Mouse (Mus musculus): ENCODE data around the gene Plxna1.

Plxna1 gene

GRCm38 (mm10) chr6:89328634-89329033, 33.8 kb downstream of the Plxna1 start:
- no peak for DNase-seq (ENCODE audit: low spot score)

- DNase-seq (ENCODE audit: low spot score): peak; percentile 71
Observed at GRCm38 (mm10) chr6:89327746-89328491, 34.5 kb downstream of the Plxna1 start.

DNA sequence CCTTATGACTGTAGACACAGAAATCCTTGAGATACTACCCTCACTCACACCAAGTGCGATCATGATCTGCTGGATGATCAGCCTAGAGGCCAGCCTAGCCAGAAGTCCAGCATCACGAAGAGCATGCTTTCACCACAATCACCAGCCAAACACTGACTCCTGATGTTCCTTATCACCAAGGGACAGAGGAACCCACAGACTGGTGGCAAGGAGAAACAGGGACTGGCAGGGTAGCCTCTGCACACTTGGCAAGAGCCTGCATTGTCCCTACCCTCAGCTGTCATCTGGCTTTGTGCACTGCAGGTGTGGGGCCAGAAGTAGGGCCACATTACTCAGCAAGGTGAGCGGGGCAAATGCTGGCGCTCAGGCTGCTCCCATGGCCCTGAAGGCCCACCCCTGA, 37.6 kb downstream of the Plxna1 start:
- DNase-seq (ENCODE audit: low spot score): no peak

DNA sequence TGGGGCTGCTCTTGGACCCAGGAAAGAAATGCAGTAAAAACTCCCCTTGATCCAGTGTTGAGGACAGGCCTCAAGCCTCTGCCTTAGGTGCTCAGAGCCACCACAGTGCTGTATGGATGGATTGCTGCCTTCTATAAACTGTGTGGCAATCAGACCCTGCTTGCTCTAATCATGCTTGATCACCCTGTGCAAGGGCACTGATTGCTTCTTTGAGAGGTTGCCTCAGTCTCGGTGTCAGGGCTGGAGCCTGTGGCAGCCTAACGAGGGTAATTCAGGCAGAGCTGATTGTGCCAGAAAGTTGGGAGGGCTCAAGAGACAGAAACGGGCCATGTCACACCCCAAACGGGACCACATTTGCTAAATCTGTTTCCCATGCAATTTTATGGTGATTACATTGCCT, 47.2 kb downstream of the Plxna1 start:
- DNase-seq (ENCODE audit: low spot score): no peak

- DNase-seq (ENCODE audit: low spot score): no peak
Observed at GRCm38 (mm10) chr6:89311518-89311917, 50.9 kb downstream of the Plxna1 start.

- DNase-seq (ENCODE audit: low spot score): no peak
Observed at GRCm38 (mm10) chr6:89310236-89310635, 52.2 kb downstream of the Plxna1 start.

GRCm38 (mm10) chr6:89308213-89308973, 54.0 kb downstream of the Plxna1 start:
- no peak for DNase-seq (ENCODE audit: low spot score)

GRCm38 (mm10) chr6:89304375-89305058, 57.9 kb downstream of the Plxna1 start:
- no peak for DNase-seq (ENCODE audit: low spot score)

DNA sequence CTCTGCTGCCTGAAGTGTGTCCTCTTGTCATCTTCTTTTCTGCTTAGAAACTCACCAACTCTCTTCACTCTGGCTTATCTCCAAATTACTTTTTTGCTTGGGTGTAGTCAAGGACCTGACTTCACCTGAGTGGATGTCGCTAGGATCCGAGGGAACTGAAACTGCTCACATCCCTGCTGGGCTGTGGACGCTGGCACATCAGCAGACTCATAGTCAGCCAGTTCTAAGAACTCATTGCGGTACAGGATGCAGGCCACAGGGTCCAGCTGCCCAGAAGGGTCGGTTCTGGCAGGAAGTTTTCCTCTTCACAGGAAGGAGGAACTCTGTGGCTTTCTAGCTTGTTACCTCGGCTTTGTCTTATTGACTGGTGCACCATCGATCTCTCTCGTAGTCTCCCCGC, 62.6 kb downstream of the Plxna1 start:
- no peak for DNase-seq (ENCODE audit: low spot score)

- no peak for DNase-seq (ENCODE audit: low spot score)
Observed at GRCm38 (mm10) chr6:89296909-89297695, 65.3 kb downstream of the Plxna1 start.

DNA sequence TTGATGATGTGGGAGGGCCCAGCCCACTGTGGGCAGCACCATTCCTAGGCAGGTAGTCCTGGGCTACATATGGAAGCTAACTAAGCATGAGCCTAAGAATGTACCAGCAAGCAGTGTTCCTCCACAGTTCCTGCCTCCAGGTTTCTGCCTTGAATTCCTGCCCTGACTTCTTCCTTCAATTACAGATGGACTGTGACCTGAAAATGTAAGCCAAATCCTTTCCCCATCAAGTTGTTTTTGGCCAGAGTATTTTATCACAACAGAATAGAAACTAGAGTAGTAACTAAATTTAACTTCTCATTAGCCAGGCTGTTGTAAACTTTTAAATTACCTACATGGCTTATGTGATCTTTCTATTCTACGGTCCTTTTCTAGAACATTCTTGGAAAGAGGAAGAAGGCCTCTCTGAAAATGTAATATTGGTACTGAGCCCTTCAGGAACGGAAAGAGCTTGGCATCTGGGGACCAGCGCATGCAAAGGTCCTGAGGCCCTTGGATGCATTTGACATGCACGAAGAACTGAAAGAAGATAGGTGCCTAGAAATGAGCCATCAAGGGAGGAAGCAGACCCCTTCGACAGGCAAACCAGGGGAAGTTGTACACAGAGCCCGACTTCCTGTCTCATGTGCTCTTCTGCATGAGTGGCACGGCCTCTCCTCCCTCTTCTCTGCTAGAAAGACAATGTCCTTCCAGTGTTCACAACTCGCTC, 66.3 kb downstream of the Plxna1 start:
- no peak for DNase-seq (ENCODE audit: low spot score)

DNA sequence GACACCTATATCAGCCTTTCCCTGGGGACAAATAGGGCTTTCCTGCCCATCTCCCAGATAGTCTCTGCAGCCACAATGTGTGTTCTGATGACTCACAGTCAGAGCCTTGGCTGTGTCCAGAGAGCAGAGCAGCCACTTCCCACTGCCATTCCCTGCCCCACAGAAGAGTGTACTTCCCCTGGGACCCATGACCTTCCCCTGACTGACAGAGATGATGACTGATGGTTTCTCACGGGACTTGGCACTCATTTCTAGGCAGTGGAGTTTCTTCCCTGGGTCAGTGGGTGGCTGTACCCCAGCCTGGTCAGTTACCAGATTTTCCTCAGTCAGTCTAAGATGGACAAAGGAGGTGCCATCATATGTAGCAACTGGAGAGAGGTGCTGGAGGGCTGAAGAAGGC, 67.8 kb downstream of the Plxna1 start:
- DNase-seq (ENCODE audit: low spot score): no peak

DNA sequence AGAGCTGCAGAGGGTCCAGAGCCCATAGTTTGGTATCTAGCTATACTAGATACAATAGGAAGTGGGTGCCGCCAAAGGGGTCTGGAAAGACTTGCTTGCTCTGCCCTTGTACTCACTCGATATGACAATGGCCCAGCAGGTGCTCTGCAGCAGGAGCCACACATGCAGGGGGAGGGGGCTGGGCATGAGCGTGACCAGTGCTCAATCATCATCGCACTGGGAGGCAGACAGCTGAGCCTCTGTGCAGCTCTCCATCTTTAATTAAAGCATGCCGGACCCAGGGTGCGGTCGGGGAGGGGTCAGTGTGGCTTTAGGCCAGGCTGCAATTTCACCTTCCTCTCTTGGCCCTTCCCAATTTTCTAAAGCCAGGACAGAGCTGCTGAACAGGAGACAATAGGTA, 70.9 kb downstream of the Plxna1 start:
- DNase-seq (ENCODE audit: low spot score): no peak

- no peak for DNase-seq (ENCODE audit: low spot score)
Observed at GRCm38 (mm10) chr6:89288156-89288555, 74.3 kb downstream of the Plxna1 start.

- DNase-seq (ENCODE audit: low spot score): no peak
Observed at GRCm38 (mm10) chr6:89286700-89287428, 75.6 kb downstream of the Plxna1 start.

- DNase-seq (ENCODE audit: low spot score): no peak
Observed at GRCm38 (mm10) chr6:89286286-89286655, 76.1 kb downstream of the Plxna1 start.

DNA sequence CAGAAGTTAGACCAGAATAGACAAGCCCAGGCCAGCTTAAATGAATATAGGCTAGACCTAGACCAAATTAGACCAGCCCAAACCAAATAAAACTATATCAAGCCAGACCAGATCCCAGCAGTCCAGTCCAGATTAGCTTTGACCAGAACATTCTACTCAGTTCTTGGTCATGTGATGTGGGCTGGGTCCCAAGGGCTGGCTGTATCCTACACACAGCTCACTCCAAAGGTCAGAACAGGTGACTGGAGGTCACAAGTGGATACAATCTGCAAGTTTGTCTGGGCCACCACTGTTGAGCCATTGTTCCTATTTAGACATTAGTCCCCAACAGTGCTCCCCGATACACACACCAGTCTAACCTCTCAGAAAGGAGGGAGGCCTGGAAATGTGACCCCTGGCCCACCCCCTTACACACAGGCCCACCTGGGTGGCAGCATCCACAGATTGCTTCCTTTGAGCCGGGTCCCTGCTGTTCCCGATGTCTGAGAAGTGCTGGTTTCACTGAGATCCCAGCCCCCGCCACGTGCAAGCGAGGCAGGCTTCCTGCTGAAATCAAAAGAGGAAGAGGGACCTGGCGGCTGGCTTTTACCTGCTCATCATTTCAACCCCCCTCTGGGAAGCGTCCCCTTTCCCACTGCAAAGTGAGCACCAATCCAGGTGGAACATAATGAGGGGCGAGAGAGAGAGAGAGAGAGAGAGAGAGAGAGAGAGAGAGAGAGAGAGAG, 76.7 kb downstream of the Plxna1 start:
- DNase-seq (ENCODE audit: low spot score): no peak

- DNase-seq (ENCODE audit: low spot score): no peak
Observed at GRCm38 (mm10) chr6:89285116-89285515, 77.3 kb downstream of the Plxna1 start.

- peak; percentile 33 for DNase-seq (ENCODE audit: low spot score)
Observed at GRCm38 (mm10) chr6:89283095-89283494, 79.3 kb downstream of the Plxna1 start.

GRCm38 (mm10) chr6:89282626-89283025, 79.8 kb downstream of the Plxna1 start:
- DNase-seq (ENCODE audit: low spot score): no peak

Data from testis, postnatal 14 days (tissue).